Mouse (Mus musculus): Measurements from ENCODE around the gene Ech1. TPM values are rescaled to one million over a fixed set of nuclear protein-coding genes. Genes with fewer than 3 reads are reported as not detected.

Gene Ech1
- polyA plus RNA-seq, 1 experiment from 2014 or later, result 78.1 TPM

DNA sequence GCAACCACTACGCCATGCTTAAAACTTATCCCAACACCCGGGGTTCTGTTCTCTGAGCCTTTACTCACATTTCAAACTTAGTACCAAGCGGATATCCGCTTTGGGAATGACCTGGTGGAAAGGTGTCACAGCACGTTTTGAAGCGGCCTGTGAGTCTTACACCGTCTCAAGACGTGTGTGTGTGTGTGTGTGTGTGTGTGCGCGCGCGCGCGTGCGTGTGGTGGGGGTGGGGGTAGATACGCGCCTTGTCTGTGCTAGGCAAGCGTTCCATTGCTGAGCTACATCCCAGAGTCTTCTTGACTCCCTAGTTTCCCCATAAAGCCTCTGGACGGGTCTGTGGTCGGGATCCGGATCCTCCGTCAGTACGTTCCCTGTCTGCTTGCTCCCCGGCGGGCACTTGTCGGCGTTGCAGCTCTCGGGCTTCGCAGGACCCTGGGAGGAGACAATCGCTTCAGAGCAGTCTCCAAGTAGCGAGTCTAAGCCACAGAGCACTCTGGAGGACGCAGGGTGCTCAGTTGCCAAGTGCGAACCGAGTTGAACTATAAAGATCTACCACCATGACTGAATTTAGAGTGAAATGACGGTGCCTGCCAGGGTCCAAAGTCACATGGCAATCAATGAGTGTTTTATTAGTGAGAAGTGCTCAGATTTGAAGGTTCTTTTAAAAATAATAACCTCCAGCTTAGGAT, 15.5 kb upstream of the Ech1 start:
- ATAC-seq (ENCODE audit: low FRiP score, low TSS enrichment) (no peak), DNase-seq (peak; percentile 81)
- H3K27me3 ChIP-seq (ENCODE audit: control insufficient read depth, insufficient read depth, low read length), result no peaks in the 10 kb centered on the region
- H3K9me3 ChIP-seq (ENCODE audit: control insufficient read depth, low read length), result no peaks in the 10 kb centered on the region
- H3K9ac ChIP-seq (replicated peaks; ENCODE audit: low read length), result peak overlapping the region; percentile 88
- H3K4me2 ChIP-seq (ENCODE audit: low read length), result peak overlapping the region; percentile 80
- H3K36me3 ChIP-seq (ENCODE audit: control insufficient read depth, insufficient read depth, low read length), result peaks cover 26% of the 10 kb centered on the region
- under 1% methylated on average over 35 of the region's 35 CpGs for WGBS
- peak overlapping the region; percentile 77 for H3K4me3 ChIP-seq (replicated peaks; ENCODE audit: low read depth, low read length)
- H3K27ac ChIP-seq (replicated peaks; ENCODE audit: low read depth, low read length), result peak overlapping the region; percentile 99
- H3K4me1 ChIP-seq (ENCODE audit: control insufficient read depth, insufficient read depth, low read length), result peaks cover 22% of the 10 kb centered on the region

DNA sequence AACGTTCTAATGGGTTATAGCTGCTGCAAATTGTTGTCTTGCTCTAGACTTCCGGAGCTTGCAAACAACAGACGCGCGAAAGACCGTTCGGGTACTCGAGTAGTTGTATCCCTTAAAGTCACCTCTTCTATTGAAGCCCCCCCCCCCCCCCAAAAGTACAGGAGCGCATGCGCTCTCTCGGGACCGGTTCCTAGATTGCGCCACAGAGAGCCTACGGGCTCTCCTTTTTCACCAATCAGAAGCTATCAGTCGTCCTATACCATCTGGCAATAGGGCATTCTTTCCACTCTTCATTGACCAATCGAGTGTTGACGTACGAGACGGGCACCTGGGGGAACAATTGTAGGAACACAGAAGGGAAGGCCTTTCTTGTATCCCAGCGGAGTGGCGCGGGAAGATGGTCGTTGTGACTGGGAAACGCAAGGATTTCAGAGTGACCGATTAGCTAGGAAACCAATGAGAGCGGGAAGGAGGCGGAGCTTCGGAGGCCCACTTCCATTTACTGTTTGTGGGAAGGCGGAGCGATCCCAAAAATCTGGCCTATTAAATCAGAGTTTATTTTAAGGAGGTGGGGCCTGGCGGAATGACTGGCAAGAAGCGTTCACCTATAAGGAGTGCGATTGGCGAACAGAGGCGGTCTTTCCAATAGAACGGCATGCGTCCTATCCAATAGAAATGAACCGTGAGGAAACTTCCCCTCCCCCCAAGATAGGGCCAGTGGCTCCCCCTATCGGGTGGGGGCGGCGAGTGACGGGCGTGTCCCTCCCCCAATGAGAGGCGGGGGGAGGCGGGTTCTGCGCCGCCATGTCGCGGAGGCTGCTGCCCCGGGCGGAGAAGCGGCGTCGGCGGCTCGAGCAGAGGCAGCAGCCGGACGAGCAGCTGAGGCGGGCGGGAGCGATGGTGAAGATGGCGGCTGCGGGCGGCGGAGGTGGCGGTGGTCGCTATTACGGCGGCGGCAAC, 14.6 kb upstream of the Ech1 start:
- H3K4me3 ChIP-seq (replicated peaks; ENCODE audit: low read depth, low read length), result peak overlapping the region; percentile 77
- peak overlapping the region; percentile 99 for H3K27ac ChIP-seq (replicated peaks; ENCODE audit: low read depth, low read length)
- peak overlapping the region; percentile 80 for H3K4me2 ChIP-seq (ENCODE audit: low read length)
- peak overlapping the region; percentile 88 for H3K9ac ChIP-seq (replicated peaks; ENCODE audit: low read length)
- peaks cover 34% of the 10 kb centered on the region for H3K36me3 ChIP-seq (ENCODE audit: control insufficient read depth, insufficient read depth, low read length)
- H3K9me3 ChIP-seq (ENCODE audit: control insufficient read depth, low read length), result no peaks in the 10 kb centered on the region
- peaks cover 22% of the 10 kb centered on the region for H3K4me1 ChIP-seq (ENCODE audit: control insufficient read depth, insufficient read depth, low read length)
- DNase-seq, result peak; percentile 99
- no peaks in the 10 kb centered on the region for H3K27me3 ChIP-seq (ENCODE audit: control insufficient read depth, insufficient read depth, low read length)
- under 1% methylated on average over 70 of the region's 70 CpGs for WGBS
- ATAC-seq (ENCODE audit: low FRiP score, low TSS enrichment), result peak; percentile 93

DNA sequence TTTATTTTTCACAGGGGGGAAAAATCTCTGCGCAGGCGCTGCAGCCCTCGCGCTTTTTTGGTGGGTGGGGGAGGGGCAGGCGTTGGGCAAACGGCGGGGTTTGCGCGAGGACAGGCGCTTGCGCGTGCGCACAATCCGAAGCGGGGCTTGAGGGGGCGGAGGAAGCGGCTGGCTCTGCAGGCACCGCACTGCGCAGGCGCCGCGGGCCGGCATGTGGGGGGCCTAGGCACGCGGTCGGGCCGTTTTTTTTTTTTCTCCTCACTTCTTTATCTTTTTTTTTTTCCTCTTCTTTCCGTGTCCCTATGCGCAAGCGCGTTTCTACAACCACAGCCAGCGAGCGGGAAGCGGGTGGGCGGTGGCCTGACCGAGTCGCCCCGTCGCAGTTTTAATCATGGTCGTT, 13.8 kb upstream of the Ech1 start:
- H3K27me3 ChIP-seq (ENCODE audit: control insufficient read depth, insufficient read depth, low read length), result no peaks in the 10 kb centered on the region
- H3K9ac ChIP-seq (replicated peaks; ENCODE audit: low read length), result peak overlapping the region; percentile 82
- H3K4me1 ChIP-seq (ENCODE audit: control insufficient read depth, insufficient read depth, low read length), result peaks cover 22% of the 10 kb centered on the region
- H3K36me3 ChIP-seq (ENCODE audit: control insufficient read depth, insufficient read depth, low read length), result peaks cover 43% of the 10 kb centered on the region
- DNase-seq (peak; percentile 98), ATAC-seq (ENCODE audit: low FRiP score, low TSS enrichment) (peak; percentile 43)
- peak overlapping the region; percentile 77 for H3K4me3 ChIP-seq (replicated peaks; ENCODE audit: low read depth, low read length)
- WGBS, result under 1% methylated on average over 40 of the region's 40 CpGs
- no peaks in the 10 kb centered on the region for H3K9me3 ChIP-seq (ENCODE audit: control insufficient read depth, low read length)
- H3K27ac ChIP-seq (replicated peaks; ENCODE audit: low read depth, low read length), result peak overlapping the region; percentile 97
- peak overlapping the region; percentile 90 for H3K4me2 ChIP-seq (ENCODE audit: low read length)

DNA sequence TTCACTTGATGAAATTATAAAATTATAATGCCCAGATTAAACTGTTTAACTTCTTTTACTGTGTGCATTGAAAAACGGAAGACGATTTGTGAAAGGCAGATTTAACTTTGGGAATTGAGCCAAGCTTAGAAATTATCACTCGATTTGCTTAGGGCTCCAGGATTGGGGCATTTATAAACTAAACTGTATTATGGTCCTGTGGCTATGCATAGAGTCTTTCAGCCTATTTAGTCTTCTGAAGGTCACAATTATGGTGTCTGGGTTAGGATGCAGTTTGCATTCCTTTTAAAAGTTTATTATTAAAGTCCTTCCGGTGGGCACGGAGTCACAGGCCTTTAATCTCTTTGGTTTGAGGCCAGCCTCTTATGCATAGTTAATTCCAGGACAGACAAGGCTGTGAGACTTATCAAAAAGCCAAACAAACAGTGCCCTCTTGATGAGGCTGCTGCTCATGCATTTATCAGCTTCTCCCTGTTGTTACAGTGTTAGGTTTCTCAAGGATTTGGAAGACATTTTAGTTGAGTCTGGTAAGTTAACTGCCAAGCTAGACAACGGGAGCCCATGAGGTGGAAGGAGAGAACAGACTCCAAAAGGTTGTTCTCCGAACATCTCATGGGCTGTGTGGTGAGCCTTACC, 13.3 kb upstream of the Ech1 start:
- peaks cover 48% of the 10 kb centered on the region for H3K36me3 ChIP-seq (ENCODE audit: control insufficient read depth, insufficient read depth, low read length)
- H3K27me3 ChIP-seq (ENCODE audit: control insufficient read depth, insufficient read depth, low read length), result no peaks in the 10 kb centered on the region
- H3K4me1 ChIP-seq (ENCODE audit: control insufficient read depth, insufficient read depth, low read length), result peaks cover 22% of the 10 kb centered on the region
- WGBS, result 12% methylated on average over 7 of the region's 7 CpGs
- H3K9ac ChIP-seq (replicated peaks; ENCODE audit: low read length), result peak overlapping the region; percentile 82; the same call in 1 of the 2 replicates
- ATAC-seq (ENCODE audit: low FRiP score, low TSS enrichment) (no peak), DNase-seq (no peak)
- H3K9me3 ChIP-seq (ENCODE audit: control insufficient read depth, low read length), result no peaks in the 10 kb centered on the region
- H3K4me3 ChIP-seq (replicated peaks; ENCODE audit: low read depth, low read length), result peak overlapping the region; percentile 77
- peak overlapping the region; percentile 90 for H3K4me2 ChIP-seq (ENCODE audit: low read length)
- H3K27ac ChIP-seq (replicated peaks; ENCODE audit: low read depth, low read length), result no peak overlapping the region; the same call in 1 of the 2 replicates

DNA sequence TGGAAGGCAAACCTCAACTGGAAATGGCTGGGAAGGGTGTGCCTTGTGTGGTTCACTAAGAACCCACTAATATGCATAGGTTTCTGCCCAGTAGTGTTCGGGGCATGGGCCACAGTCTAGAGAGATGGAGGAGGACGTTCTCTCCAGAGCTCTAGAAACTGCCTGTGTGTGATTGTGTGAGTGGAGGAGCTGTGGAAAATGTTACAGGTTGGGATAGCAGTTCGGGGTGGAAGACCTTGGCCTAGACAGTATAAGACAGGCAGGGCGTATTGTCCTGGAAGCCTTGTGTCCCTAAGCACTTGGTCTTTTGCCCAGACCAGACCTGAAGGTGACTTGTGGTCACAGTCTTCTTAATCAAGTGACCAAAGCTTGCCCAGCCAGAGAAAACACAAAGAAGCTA, 12.6 kb upstream of the Ech1 start:
- H3K4me1 ChIP-seq (ENCODE audit: control insufficient read depth, insufficient read depth, low read length), result peaks cover 24% of the 10 kb centered on the region
- no peaks in the 10 kb centered on the region for H3K27me3 ChIP-seq (ENCODE audit: control insufficient read depth, insufficient read depth, low read length)
- H3K27ac ChIP-seq (replicated peaks; ENCODE audit: low read depth, low read length), result no peak overlapping the region
- peaks cover 55% of the 10 kb centered on the region for H3K36me3 ChIP-seq (ENCODE audit: control insufficient read depth, insufficient read depth, low read length)
- WGBS, result 71% methylated on average over 4 of the region's 4 CpGs
- ATAC-seq (ENCODE audit: low FRiP score, low TSS enrichment) (no peak), DNase-seq (no peak)
- peak overlapping the region; percentile 82; the same call in 1 of the 2 replicates for H3K9ac ChIP-seq (replicated peaks; ENCODE audit: low read length)
- H3K4me2 ChIP-seq (ENCODE audit: low read length), result peak overlapping the region; percentile 90
- peak overlapping the region; percentile 77 for H3K4me3 ChIP-seq (replicated peaks; ENCODE audit: low read depth, low read length)
- no peaks in the 10 kb centered on the region for H3K9me3 ChIP-seq (ENCODE audit: control insufficient read depth, low read length)

DNA sequence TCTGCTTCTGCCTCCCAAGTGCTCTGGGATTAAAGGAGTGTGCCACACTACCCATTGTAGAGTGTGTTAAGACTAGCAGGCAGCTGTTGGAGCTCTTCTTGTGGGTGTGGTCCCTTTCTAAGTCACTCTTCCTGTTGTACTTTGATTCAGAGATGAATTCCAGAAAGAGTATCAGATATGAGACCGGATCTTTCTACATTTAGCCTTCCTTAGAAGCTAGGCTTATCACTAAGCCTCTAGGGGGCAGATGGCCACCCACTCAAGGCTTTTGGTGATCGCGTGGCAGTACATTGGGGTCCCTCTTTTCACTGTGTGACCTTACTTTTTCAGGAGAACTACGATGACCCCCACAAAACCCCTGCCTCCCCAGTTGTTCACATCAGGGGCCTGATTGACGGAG, 12.1 kb upstream of the Ech1 start:
- H3K9ac ChIP-seq (replicated peaks; ENCODE audit: low read length), result no peak overlapping the region
- H3K27ac ChIP-seq (replicated peaks; ENCODE audit: low read depth, low read length), result no peak overlapping the region
- ATAC-seq (ENCODE audit: low FRiP score, low TSS enrichment), result no peak
- no peaks in the 10 kb centered on the region for H3K9me3 ChIP-seq (ENCODE audit: control insufficient read depth, low read length)
- WGBS, result 87% methylated on average over 5 of the region's 5 CpGs
- peaks cover 59% of the 10 kb centered on the region for H3K36me3 ChIP-seq (ENCODE audit: control insufficient read depth, insufficient read depth, low read length)
- no peak overlapping the region; the same call in 1 of the 2 replicates for H3K4me3 ChIP-seq (replicated peaks; ENCODE audit: low read depth, low read length)
- peaks cover 20% of the 10 kb centered on the region for H3K4me1 ChIP-seq (ENCODE audit: control insufficient read depth, insufficient read depth, low read length)
- H3K27me3 ChIP-seq (ENCODE audit: control insufficient read depth, insufficient read depth, low read length), result no peaks in the 10 kb centered on the region
- peak overlapping the region; percentile 90 for H3K4me2 ChIP-seq (ENCODE audit: low read length)
- DNase-seq, result no peak

DNA sequence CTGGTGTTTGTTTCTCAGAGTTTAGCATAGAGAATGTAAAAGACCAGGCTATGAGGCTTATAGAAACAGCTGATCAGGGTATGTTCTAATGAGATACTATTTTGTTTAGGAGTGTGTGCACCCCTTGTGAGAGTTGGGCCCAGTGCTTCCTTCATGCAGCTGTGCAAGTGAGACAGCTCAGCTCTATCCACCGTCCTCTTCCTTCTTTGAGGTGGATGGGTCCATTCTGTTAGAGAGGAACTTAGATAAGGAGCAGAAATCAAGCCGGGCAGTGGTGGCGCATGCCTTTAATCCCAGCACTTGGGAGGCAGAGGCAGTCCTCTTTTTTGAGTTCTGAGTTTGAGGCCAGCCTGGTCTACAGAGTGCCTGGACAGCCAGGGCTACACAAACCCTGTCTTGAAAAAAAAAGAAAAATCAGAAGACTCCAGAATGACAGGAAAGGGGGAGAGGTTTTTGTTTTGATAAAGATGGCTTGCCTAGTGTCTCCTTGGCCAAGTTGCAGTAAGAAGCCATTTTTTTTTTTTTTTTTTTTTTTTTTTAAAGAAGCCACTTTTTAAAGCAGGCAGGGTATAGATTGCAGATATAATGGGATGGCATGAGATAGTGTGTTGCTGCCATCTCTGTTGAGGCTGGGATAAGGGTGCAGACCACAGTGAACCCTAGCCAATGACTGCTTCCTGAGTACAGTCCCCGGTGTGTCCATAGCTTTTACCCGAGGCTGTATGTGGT, 10.5 kb upstream of the Ech1 start:
- no peak for ATAC-seq (ENCODE audit: low FRiP score, low TSS enrichment)
- H3K36me3 ChIP-seq (ENCODE audit: control insufficient read depth, insufficient read depth, low read length), result peaks cover 74% of the 10 kb centered on the region
- WGBS, result 90% methylated on average over 5 of the region's 5 CpGs

DNA sequence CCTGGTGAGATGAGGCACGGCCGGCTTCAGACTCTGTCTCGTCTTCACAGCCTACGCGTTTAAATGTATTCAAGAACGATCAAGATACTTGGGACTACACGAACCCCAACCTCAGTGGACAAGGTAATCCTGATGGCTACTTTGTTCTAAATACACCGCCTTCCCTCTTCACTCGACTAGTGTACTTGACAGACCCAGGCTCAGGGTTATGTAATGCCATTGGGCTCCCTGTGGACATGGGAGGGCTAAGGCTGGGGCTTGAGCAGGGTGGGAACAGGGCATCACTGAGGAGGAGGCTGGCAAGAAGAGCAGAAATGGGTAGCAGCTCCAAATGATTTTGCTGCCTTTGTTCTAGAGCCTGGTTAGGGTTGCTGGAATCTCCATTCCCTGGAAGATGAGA, 9.8 kb upstream of the Ech1 start:
- DNase-seq, result no peak
- Histone ChIP-seq H3K4me2 (ENCODE audit: low read length) (no peak overlapping the region), H3K4me3 (replicated peaks; ENCODE audit: low read depth, low read length) (no peak overlapping the region), H3K27me3 (ENCODE audit: control insufficient read depth, insufficient read depth, low read length) (no peaks in the 10 kb centered on the region), H3K9me3 (ENCODE audit: control insufficient read depth, low read length) (no peaks in the 10 kb centered on the region), H3K36me3 (ENCODE audit: control insufficient read depth, insufficient read depth, low read length) (peaks cover 81% of the 10 kb centered on the region), H3K4me1 (ENCODE audit: control insufficient read depth, insufficient read depth, low read length) (peaks cover 16% of the 10 kb centered on the region), H3K9ac (replicated peaks; ENCODE audit: low read length) (no peak overlapping the region), H3K27ac (replicated peaks; ENCODE audit: low read depth, low read length) (no peak overlapping the region)
- ATAC-seq (ENCODE audit: low FRiP score, low TSS enrichment), result no peak
- WGBS, result 89% methylated on average over 9 of the region's 9 CpGs

More for the DNA sequence above, 10.5 kb upstream of the Ech1 start:
- no peak overlapping the region for H3K4me3 ChIP-seq (replicated peaks; ENCODE audit: low read depth, low read length)
- H3K27me3 ChIP-seq (ENCODE audit: control insufficient read depth, insufficient read depth, low read length), result no peaks in the 10 kb centered on the region
- no peak overlapping the region for H3K4me2 ChIP-seq (ENCODE audit: low read length)
- H3K27ac ChIP-seq (replicated peaks; ENCODE audit: low read depth, low read length), result no peak overlapping the region
- H3K4me1 ChIP-seq (ENCODE audit: control insufficient read depth, insufficient read depth, low read length), result peaks cover 16% of the 10 kb centered on the region
- no peaks in the 10 kb centered on the region for H3K9me3 ChIP-seq (ENCODE audit: control insufficient read depth, low read length)
- DNase-seq, result no peak
- no peak overlapping the region for H3K9ac ChIP-seq (replicated peaks; ENCODE audit: low read length)

Data from midbrain, embryonic 14.5 days (tissue).